Mouse (Mus musculus): ENCODE data around the gene Fam107b. TPM values are rescaled to one million over a fixed set of nuclear protein-coding genes. Genes with fewer than 3 reads are reported as not detected.

Fam107b gene
- polyA plus RNA-seq, 1 experiment from 2014 or later: 75.4 TPM

DNA sequence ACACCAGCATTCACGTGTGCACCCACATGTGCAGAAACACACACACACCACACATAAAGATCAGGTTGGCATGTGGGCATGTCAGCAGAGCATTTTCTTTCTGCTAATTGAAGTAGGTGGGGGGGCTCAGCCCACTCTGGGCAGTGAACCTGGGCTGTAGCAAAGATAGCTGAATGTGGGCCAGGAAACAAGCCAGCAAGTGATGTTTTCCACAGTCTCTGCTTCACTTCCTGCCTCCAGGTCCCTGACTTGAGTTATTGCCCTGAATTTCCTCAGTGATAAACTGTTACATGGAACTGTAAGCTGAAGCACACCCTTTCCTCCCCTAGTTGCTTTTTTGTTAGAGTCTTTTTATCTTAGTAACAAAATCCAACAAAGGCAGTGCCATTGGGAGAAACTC is 6.1 kb downstream of the Fam107b start:
- no peak overlapping the region for H3K4me3 ChIP-seq (ENCODE audit: low read depth, low read length)
- no peaks in the 10 kb centered on the region for H3K36me3 ChIP-seq (ENCODE audit: control insufficient read depth, insufficient read depth, low read length)
- H3K9ac ChIP-seq (ENCODE audit: low read length): no peak overlapping the region
- H3K4me1 ChIP-seq (ENCODE audit: control insufficient read depth, insufficient read depth, low read length): no peaks in the 10 kb centered on the region
- H3K4me2 ChIP-seq (ENCODE audit: low read length): no peak overlapping the region
- no peaks in the 10 kb centered on the region for H3K27me3 ChIP-seq (replicated peaks; ENCODE audit: control insufficient read depth, insufficient read depth, low read length)
- DNase-seq (ENCODE audit: low spot score) (no peak), ATAC-seq (no peak)
- no peaks in the 10 kb centered on the region for H3K9me3 ChIP-seq (replicated peaks; ENCODE audit: control insufficient read depth, low read length)
- 93% methylated on average over 1 of the region's 1 CpGs for WGBS
- H3K27ac ChIP-seq (ENCODE audit: low read depth, low read length): no peak overlapping the region

DNA sequence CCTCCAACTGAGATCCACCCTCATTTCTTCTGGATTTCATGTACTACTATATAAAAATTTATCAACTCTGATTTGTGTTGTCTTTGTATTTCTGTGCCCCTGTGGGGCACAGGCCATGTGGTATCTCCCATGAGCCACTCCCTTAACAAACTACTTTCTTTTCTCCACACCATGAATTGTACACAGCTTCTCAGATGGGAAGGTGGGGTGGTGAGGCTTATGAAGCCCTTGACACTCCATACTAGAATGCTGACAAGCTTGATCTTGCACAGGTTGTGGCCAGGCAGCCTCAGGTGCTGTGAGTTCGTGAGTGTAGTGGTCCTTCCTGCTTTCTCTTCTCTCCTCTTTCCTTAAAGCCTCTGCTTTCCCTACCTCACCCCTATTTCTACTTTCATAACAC is 6.9 kb downstream of the Fam107b start:
- Histone ChIP-seq H3K9ac (ENCODE audit: low read length) (no peak overlapping the region), H3K9me3 (replicated peaks; ENCODE audit: control insufficient read depth, low read length) (no peaks in the 10 kb centered on the region), H3K27ac (ENCODE audit: low read depth, low read length) (no peak overlapping the region), H3K4me1 (ENCODE audit: control insufficient read depth, insufficient read depth, low read length) (no peaks in the 10 kb centered on the region), H3K27me3 (replicated peaks; ENCODE audit: control insufficient read depth, insufficient read depth, low read length) (no peaks in the 10 kb centered on the region), H3K4me3 (ENCODE audit: low read depth, low read length) (no peak overlapping the region), H3K36me3 (ENCODE audit: control insufficient read depth, insufficient read depth, low read length) (no peaks in the 10 kb centered on the region), H3K4me2 (ENCODE audit: low read length) (no peak overlapping the region)
- WGBS: 80% methylated on average over 1 of the region's 1 CpGs
- no peak for DNase-seq (ENCODE audit: low spot score)
- ATAC-seq: no peak

DNA sequence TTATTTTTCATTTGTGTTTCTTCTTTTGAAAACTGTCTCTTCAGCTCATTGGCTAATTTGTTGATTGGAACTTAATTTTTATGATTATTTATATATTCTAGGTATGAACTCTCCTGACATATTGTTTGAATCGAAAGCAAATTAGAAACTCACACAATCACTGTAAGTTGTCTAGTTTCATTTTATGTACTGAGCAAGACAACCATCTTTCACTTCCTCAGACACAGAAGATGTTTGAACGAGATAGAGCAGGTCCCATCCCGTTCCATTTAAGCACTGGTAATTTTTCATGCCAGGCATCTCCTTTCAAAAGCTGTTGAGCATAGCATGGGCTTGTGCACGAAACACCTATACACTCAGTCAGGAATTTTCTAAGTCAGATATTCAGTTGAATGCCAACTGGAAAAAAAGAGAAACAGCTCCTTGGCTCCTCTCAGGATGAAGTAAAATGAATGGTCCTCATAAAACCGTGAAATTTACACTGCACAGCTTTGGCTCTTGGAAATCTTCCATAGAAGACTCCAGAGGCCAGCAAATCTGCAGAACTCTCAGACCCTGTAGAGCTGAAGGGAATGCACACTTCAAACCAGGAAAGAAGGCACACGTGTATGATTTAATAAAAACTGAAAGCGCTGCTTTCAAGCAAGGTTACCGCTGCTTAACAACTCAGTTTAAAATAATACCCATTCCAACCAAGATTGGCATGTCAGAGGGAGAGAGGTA is 8.1 kb downstream of the Fam107b start:
- Histone ChIP-seq H3K4me2 (ENCODE audit: low read length) (no peak overlapping the region), H3K27ac (ENCODE audit: low read depth, low read length) (no peak overlapping the region), H3K36me3 (ENCODE audit: control insufficient read depth, insufficient read depth, low read length) (no peaks in the 10 kb centered on the region), H3K9me3 (replicated peaks; ENCODE audit: control insufficient read depth, low read length) (no peaks in the 10 kb centered on the region), H3K9ac (ENCODE audit: low read length) (no peak overlapping the region), H3K4me1 (ENCODE audit: control insufficient read depth, insufficient read depth, low read length) (no peaks in the 10 kb centered on the region), H3K27me3 (replicated peaks; ENCODE audit: control insufficient read depth, insufficient read depth, low read length) (no peaks in the 10 kb centered on the region), H3K4me3 (ENCODE audit: low read depth, low read length) (no peak overlapping the region)
- no peak for DNase-seq (ENCODE audit: low spot score)
- 90% methylated on average over 8 of the region's 8 CpGs for WGBS
- ATAC-seq: no peak

DNA sequence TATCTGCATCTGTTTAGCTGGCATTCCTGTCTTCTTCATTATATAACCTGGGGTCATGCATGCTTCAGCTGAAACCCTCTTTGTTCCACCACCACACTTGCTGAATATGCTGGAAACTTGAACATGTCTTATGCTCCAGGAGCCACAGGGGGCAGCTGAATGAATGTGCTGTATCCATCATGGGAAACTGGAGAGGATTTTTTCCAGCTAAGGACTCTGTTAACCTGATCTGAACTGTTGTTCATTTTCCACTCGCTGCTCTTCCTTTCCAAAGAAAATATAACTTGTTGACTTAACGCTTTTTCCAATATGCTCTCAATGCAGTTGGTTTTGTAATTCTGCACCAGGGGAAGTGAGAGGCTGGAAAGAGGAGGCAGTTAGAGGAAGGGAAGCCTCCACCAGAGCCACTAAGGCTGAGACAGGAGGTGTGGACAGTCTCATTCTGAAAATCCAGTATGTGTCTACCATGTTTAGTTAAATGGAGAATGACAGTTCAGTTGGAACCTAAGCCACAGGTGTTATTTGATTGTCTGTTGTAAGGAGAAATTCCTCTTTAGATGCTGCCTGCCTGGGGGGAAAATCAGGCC is 9.1 kb downstream of the Fam107b start:
- Histone ChIP-seq H3K4me2 (ENCODE audit: low read length) (no peak overlapping the region), H3K9ac (ENCODE audit: low read length) (no peak overlapping the region), H3K4me3 (ENCODE audit: low read depth, low read length) (no peak overlapping the region), H3K36me3 (ENCODE audit: control insufficient read depth, insufficient read depth, low read length) (no peaks in the 10 kb centered on the region), H3K27me3 (replicated peaks; ENCODE audit: control insufficient read depth, insufficient read depth, low read length) (no peaks in the 10 kb centered on the region), H3K4me1 (ENCODE audit: control insufficient read depth, insufficient read depth, low read length) (no peaks in the 10 kb centered on the region), H3K9me3 (replicated peaks; ENCODE audit: control insufficient read depth, low read length) (no peaks in the 10 kb centered on the region), H3K27ac (ENCODE audit: low read depth, low read length) (no peak overlapping the region)
- DNase-seq (ENCODE audit: low spot score) (no peak), ATAC-seq (no peak)
- WGBS: 90% methylated on average over 2 of the region's 2 CpGs

DNA sequence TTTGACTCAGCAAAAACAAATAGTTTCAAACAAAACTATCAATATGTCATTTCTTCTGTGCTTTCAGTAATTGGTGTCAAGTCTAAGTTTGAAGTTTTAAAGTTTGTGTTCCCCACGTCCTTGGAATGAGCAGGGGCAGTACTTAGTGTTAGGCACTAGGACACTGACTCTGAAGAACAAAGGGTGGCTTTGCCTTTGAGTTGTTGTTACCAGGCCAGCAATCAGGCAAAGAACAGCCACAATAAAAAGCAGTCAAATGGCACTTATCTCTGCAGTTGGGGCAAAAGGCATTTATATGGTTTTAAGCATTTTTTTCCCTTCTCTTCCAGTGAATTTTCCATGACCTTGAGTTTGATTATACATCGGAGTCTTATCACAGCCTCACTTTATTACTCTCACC is 12.5 kb downstream of the Fam107b start:
- Histone ChIP-seq H3K4me1 (ENCODE audit: control insufficient read depth, insufficient read depth, low read length) (no peaks in the 10 kb centered on the region), H3K4me3 (ENCODE audit: low read depth, low read length) (no peak overlapping the region), H3K27ac (ENCODE audit: low read depth, low read length) (no peak overlapping the region), H3K4me2 (ENCODE audit: low read length) (no peak overlapping the region), H3K36me3 (ENCODE audit: control insufficient read depth, insufficient read depth, low read length) (no peaks in the 10 kb centered on the region), H3K9me3 (replicated peaks; ENCODE audit: control insufficient read depth, low read length) (no peaks in the 10 kb centered on the region), H3K9ac (ENCODE audit: low read length) (no peak overlapping the region), H3K27me3 (replicated peaks; ENCODE audit: control insufficient read depth, insufficient read depth, low read length) (no peaks in the 10 kb centered on the region)
- ATAC-seq (no peak), DNase-seq (ENCODE audit: low spot score) (no peak)
- 70% methylated on average over 2 of the region's 2 CpGs for WGBS

DNA sequence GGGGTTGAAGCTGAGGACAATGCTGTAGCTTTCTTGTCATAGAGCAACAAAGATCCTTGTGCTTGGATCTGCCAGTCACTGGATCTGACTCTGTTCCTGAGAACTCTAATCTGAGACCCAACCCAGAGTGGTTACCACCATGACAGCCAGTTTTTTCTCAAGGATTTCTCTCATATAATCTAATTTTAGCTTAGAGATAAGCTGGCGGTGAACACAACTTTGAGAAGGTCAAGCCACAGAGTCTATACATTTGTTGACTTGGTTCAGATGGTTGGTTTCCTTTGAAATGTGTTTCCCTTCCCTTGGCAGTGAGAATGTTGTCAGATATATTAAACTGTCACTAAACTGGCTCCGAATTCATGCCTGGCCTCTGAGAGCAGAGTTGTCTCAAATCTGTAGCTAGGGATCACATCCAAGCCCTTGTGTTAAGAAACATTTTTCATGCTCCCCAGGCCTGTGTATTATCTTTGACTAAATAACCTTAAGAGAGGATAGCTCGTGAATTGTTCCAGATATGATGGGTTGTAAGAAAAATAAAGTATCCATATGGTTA is 15.0 kb downstream of the Fam107b start:
- Histone ChIP-seq H3K27me3 (replicated peaks; ENCODE audit: control insufficient read depth, insufficient read depth, low read length) (no peaks in the 10 kb centered on the region), H3K4me2 (ENCODE audit: low read length) (no peak overlapping the region), H3K9ac (ENCODE audit: low read length) (no peak overlapping the region), H3K4me1 (ENCODE audit: control insufficient read depth, insufficient read depth, low read length) (no peaks in the 10 kb centered on the region), H3K36me3 (ENCODE audit: control insufficient read depth, insufficient read depth, low read length) (no peaks in the 10 kb centered on the region), H3K4me3 (ENCODE audit: low read depth, low read length) (no peak overlapping the region), H3K27ac (ENCODE audit: low read depth, low read length) (no peak overlapping the region), H3K9me3 (replicated peaks; ENCODE audit: control insufficient read depth, low read length) (no peaks in the 10 kb centered on the region)
- 83% methylated on average over 3 of the region's 3 CpGs for WGBS
- no peak for ATAC-seq
- no peak for DNase-seq (ENCODE audit: low spot score)

DNA sequence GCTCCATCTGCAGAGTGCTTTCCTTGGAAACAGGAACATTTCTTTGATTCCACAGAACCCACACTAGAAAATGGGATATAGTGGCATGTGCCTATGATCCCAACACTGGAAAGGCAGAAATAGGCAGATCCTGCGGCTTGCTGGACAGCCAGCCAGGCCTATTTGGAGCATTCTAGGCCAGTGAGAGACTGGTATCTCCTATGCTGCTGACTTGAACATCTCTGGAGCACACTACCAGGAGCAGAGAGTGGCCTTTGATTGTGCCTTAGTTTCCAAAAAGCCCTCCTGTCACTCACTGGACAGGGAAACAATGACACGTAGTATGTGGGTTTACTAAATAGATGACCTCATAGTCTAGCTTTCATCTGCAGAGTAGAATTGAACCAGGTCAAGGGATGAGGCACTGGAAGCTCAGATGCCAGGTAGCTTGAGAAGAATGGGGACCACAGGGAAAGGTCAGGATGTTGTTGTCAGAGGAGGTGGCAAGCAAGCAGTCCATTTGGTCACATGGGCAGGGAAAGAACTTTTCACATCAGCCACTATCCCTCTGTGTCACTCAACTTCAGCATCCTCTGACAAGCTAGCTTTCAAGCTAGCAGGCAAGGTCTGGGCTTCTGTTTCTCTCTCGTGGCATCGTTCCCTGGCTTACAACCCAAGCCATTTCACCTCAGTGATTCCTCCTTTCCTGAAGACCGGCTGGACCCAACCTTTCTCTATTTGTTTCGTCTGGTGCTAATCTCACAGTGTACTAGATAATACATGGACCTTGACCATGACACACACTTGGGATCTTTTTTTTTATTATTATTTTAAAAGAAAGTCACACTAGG is 20.0 kb downstream of the Fam107b start:
- Histone ChIP-seq H3K27me3 (replicated peaks; ENCODE audit: control insufficient read depth, insufficient read depth, low read length) (no peaks in the 10 kb centered on the region), H3K27ac (ENCODE audit: low read depth, low read length) (no peak overlapping the region), H3K4me3 (ENCODE audit: low read depth, low read length) (no peak overlapping the region), H3K9me3 (replicated peaks; ENCODE audit: control insufficient read depth, low read length) (no peaks in the 10 kb centered on the region), H3K4me1 (ENCODE audit: control insufficient read depth, insufficient read depth, low read length) (no peaks in the 10 kb centered on the region), H3K9ac (ENCODE audit: low read length) (no peak overlapping the region), H3K4me2 (ENCODE audit: low read length) (no peak overlapping the region), H3K36me3 (ENCODE audit: control insufficient read depth, insufficient read depth, low read length) (no peaks in the 10 kb centered on the region)
- no peak for ATAC-seq
- WGBS: 86% methylated on average over 6 of the region's 6 CpGs
- DNase-seq (ENCODE audit: low spot score): no peak

DNA sequence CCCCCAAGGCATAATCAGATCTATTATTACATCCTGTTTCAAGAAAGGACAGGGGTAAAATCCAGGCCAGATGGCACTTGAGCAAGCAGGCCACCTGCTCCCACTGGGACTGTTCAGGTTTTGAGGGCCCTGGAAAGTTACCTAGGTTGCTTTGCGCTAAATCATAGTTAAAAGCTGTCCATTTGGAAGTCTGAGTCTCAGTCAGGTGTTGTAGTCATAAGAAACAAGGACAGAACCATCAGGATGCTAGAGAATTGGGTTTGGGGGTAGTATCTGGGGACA is 20.6 kb downstream of the Fam107b start:
- no peaks in the 10 kb centered on the region for H3K36me3 ChIP-seq (ENCODE audit: control insufficient read depth, insufficient read depth, low read length)
- H3K9me3 ChIP-seq (replicated peaks; ENCODE audit: control insufficient read depth, low read length): no peaks in the 10 kb centered on the region
- H3K9ac ChIP-seq (ENCODE audit: low read length): no peak overlapping the region
- H3K4me1 ChIP-seq (ENCODE audit: control insufficient read depth, insufficient read depth, low read length): no peaks in the 10 kb centered on the region
- no peak overlapping the region for H3K4me2 ChIP-seq (ENCODE audit: low read length)
- no peak overlapping the region for H3K4me3 ChIP-seq (ENCODE audit: low read depth, low read length)
- WGBS: 88% methylated on average over 1 of the region's 1 CpGs
- DNase-seq (ENCODE audit: low spot score): no peak
- ATAC-seq: no peak
- H3K27ac ChIP-seq (ENCODE audit: low read depth, low read length): no peak overlapping the region
- no peaks in the 10 kb centered on the region for H3K27me3 ChIP-seq (replicated peaks; ENCODE audit: control insufficient read depth, insufficient read depth, low read length)
